Mouse (Mus musculus) neutrophil, adult 5-6 weeks (primary cell): ENCODE data around the gene Mutyh. TPM values are rescaled to one million over a fixed set of nuclear protein-coding genes. Genes with fewer than 3 reads are reported as not detected.
"Not testable (repeated sequence)": the region's sequence is repeated elsewhere in the genome, so short reads cannot be mapped to it uniquely, and the experiment has no call there.

Experiments used
- ATAC-seq: fragments of 151-379, 151-347 bp; 2 replicates; pipeline ENCODE4 v1.8.0; 2017; ENCODE audit warnings: mild to moderate bottlenecking, moderate TSS enrichment; ENCODE audit not compliant: insufficient number of reproducible peaks, poor library complexity, low FRiP score, severe bottlenecking; ENCODE audit errors: extremely low read depth
- total RNA-seq: library from RNA; stranded (forward); fragments of 200-1000 nt; gene quantifications from 2 replicates; pipeline ENCODE4 v1.2.3, GENCODE M21; 2017

Mutyh gene
- total RNA-seq, 1 experiment from 2014 or later, result 8.4 TPM

DNA sequence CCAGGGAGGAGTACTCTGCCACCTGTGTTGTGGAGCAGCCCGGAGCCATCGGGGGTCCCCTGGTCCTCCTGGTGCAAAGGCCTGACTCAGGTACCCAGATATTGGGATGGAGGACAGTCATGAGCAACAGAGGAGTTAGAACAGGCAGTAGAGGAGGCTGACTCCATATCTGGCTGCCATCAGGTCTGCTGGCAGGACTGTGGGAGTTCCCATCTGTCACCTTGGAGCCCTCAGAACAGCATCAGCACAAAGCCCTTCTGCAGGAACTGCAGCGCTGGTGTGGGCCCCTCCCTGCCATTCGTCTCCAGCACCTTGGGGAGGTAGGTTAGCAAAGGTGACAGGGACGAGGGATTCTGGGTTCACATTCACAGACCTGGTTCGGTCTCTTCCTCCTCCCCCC, 10.0 kb downstream of the Mutyh start:
- ATAC-seq, result no peak

DNA sequence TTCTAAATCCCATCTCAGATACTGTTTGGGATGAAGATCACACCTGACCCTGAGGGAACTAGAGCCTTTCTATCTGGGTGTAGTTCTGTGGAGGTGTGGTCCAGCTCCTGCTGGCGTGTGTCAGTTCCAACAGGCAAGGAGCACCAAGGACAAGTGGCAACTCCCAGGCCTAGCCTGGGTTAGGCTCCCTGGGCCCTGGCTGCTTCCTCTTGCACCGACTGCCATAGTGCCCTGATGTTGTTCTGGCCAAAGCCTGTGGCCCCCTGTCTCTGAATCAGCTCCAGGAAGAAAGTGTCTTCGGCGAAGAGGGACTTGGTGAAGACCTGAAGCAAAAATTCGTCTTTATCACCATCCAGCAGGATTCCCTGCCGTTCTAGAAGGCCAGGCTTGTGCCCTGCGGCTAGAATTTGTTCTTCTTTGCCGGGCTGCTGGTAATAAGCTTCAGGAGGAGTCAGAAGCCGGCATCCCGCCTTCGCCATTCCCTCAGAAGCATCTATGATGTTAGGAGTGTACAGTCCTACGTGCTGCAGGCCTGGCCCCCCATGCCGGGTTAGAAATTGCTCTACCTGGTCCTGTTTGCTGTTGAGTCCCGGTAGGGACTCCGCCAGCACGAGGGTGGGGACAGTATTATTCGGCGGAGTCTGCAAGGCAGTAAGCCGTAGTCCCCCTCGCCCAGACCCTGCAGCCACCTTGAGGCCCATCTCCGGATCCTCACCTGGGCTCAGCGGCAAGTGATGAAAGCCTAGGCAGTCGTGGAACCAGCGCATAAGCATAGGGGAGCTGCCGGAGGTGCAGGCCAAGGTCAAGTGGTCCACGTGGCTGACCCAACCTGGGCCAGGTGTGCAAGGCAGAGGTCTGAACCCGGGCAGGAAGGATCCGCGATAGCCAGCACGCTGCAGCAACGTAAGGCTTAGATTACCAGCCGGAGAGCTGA, 12.7 kb downstream of the Mutyh start:
- no peak for ATAC-seq

DNA sequence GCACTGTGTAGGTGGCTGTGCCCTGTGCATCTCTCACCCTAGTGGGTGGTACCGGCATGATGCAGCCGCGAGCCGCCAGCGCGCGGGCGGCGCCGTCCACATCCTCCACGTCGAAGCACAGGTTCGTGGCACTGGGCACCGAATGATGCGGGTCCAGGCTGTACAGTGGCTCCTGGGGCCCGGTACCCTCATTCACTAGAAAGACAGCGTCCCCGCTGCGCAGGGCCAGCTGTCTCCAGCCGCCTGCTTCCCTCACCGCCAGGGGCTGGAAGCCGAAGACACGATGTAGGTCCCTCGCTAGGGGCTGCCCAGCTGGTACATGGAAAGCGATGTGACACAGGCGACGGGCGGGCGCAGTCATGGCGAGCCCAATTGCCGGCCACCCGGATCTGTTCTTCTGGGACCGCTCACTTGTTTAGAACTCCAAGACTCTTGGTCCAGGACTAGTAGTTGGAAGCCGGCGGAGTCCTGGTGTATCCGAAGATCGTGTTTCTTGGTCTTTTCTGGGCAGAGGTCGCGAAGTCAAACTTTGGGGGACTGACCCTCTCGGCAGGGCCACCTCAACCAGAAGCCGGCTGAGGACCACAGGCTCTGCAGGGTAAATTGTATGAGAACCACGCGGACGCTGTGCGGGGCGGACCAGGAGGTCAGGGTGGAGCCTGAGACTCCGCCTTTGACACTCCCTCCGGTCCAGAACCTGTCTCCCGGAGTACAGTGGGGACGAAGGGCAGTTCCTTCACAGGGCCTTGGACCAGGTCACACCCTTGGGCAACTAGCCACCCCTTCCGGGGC, 13.6 kb downstream of the Mutyh start:
- ATAC-seq, result peak; percentile 44; the same call in 1 of the 2 replicates

DNA sequence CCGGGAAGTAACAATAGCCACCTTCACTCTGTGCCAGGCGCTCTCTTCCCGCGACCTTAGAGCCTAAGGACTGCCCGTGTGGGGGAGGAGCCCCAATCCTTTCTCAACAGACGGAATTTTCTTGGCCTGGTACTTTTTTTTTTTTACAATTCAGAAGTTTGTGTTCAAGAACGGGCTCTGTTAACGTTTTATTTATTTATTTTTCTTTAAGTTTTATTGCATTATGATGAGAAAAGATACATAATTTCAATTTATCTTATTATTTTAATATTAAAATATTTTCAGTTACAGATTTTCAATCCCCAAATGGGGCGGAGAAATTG, 14.1 kb downstream of the Mutyh start, which contains the start of gene Hpdl:
Hpdl (minus strand) TSS at position 14 of the 323 bp plus-strand sequence.
- ATAC-seq, result no peak

DNA sequence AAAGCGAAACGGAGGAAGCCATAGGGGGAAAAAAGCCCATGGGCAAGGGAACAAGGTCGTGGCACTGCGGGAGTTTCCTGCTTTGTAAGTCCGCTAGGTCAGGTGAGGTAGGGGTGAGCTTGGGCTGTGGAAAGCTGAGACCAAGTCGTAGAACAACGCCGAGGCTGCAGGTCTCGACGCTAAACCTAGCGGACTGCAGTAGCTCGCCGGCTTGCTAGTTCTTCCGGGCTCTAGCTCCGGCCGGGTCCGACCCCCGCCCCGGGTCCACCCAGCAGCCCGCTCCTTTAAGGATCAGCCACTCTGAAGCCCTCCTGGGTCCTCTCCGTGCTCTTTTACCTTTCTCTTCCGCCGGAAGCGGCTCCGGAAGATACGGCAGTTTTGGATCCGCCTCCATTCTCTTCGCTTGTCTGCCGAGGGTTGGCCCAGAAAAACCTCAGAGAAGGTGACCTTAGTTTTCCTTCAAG, 17.1 kb downstream of the Mutyh start:
- peak; percentile 51 for ATAC-seq

DNA sequence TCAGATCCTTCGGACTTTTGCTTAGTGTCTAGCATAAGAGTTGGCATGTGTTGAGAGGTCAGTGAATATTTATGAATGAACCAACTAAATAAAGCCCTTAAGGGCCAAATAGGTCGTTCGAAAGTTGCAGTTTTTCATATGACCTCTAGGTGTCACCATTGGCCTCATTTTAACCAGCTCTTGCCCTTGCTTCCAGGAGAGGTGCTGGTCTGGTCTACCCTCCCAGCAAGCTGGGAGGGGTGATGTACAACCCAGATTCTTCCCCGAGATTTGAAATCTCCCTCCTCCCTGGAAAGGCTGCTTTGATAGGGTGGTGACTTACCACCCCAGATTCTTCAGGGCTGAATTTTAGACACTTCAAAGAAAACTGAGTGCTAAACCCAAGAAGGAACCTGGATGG, 20.3 kb downstream of the Mutyh start:
- ATAC-seq, result peak; percentile 75

DNA sequence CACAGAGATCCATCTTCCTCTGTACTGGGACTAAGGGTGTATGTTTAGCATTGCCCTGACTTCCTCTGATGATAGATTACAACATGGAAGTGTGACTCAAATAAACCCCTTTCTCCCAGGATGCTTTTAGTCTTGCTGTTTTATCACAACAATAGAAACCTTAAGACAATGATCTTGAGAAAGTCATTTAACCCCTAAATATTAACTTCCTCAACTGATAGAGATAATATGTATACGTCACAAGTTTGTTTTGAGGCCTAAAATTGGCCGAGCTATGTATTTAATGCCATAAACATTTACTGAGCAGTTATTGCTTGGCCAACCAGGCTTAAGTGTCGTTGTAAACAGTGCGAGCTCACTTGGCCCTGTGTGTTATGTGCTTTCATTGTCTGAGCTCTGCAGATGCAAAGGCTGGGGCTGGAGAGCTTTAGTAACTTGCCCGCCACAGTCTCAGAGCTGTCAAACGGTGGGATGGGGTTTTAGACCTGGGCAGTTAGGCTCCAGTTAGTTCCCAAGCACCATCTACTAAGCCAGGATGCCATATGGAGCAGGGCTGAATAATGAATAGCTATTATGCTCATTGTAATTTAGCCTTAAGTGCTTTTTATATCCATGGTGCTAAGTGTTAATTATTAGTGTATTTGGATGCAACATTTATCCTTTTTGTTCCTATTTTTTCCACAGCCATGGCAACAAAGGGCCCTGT, 22.0 kb downstream of the Mutyh start:
- no peak for ATAC-seq

DNA sequence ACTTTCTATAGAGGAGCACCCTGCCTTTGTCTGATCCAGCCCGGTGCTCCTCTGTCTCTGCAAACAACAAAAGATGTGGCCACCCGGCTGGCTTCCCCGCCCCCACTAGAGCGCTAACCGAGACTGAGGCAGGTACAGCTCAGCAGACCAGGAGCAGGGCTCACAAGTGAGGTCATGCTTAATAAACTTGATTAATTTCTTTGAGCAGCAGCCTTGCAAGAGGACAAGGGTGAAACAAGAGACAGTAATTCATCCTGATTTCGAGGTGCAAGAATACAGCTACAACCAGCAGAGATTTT, 22.5 kb downstream of the Mutyh start:
- no peak for ATAC-seq

DNA sequence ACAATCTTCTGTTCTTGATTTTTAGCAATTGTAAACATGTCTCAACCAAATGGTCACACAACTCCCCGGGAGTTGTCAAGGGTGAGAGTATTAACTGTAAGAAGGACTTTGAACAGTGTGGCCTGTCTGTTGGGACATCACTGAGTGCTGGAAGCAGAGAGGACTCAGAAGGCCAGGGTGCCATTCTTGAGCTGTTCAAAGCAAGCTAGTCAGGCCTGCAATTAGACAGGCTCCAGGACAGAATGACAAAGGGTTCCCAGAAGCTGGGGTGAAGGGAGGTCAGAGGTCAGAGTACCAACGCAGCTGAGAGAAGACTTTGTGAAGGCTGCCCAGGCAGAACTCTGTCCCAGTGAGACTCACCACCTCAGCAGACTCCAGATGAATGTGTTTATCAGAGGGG, 31.5 kb downstream of the Mutyh start:
- no peak for ATAC-seq

DNA sequence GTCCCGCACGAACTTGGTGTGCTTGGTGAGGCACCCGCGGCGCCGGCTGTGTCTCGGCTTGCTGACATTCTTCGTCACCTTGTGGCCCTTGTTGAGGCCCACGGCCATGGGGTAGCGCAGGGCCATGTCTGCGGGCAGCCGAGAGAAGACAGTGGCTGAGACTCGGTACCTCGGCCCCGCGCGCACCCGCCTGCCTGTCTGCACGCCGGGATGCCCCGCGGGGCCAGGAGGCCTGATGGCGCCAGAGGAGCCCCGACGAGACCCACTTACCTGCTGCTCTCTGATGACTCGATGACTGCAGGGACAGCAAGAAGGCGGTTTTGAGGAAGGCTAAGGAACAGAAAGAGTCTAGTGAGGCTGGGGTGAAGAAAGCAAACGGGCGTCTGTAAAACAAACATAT, 32.6 kb downstream of the Mutyh start:
- not testable (repeated sequence) for ATAC-seq

DNA sequence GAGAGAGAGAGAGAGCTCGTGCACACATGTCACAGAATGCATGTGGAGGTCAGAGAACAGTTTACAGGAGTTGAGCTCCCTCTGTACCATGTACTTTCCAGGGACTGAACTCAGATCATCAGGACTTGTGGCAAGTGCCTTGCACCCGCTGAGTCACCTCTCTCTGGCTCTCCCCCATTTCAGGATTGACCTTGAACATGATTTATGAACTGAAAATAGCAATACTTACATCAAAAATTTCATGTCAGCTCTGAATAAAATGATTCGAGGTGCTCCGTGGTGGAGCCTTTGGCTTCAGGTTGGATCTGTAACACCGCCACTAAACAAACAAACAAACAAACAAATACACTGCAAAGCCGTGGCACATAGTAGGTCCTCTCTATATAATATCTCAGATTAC, 33.3 kb downstream of the Mutyh start:
- no peak for ATAC-seq

DNA sequence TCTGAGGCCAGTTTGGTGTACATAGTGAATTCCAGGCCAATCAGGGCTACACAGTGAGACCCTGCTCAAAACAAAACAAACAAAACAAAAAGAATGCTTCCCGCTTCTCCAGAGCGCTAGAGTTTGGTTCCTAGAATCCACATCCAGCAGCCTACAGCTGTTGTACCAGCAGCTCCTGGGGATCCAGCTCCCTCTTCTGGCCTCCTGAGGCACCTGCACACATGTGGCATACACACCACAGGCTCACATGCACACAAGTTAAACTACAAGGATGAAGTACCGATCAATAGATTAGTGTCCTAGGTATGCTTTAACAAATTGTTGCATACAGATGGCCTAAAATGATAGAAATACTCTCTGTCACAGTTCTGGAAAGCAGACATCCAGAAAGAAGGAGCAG, 36.8 kb downstream of the Mutyh start:
- no peak for ATAC-seq

DNA sequence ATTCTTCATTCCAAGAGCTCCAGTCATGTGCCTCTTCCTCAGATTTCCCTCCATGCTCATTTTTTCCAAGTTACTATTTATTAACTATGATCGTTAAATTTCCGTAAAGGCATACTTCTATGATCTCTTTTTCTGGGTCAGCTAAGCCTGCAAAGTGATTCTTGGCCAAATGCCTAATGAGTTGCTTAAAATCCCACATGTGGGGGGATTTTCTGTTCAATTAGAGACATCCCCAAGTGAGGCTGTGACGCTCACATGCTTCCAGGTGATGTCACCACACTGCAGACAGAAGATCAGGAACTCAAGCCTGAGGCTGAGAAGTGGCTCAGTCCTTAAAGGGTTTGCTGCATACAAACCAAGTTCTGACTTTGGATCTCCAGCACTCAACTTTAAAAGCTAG, 42.4 kb downstream of the Mutyh start:
- no peak for ATAC-seq

DNA sequence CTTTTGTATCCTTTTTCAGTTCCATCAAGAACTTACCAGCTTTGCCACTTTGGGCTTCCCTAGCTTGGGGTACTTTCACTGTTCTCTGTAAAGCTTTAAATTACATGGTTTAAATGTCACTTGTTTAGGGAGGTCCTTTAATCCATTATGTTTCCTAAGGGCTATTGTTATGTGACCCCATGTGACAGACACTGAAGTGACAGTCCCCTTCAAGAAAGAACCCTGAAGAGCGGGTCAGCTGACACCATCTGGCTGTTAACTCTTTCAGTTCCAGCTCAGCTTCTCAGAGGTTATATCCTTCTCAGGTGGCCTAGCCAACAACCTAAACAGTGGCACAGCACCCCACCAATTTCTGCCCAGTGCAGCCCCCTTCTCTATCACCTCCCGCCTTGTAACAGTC, 46.8 kb downstream of the Mutyh start:
- ATAC-seq, result no peak

DNA sequence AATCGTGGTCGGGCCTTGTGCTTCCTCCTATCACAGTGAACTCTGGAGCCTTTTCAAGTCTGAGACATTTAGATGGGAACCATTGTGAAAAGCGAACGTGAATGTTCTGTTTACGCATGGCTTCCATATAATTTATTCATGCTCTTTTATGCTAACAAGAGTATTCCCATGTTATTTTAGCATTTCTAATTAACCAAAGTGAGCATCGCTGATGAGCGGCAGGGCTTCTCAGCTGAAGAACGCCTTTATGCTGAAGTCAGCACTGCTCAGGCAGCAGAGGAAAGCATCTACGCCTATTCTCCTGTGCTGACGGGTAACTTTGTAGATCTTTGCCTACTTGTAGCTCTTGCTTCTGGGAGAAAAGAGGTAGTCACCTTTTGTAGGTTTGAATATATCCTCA, 49.7 kb downstream of the Mutyh start:
- ATAC-seq, result no peak

DNA sequence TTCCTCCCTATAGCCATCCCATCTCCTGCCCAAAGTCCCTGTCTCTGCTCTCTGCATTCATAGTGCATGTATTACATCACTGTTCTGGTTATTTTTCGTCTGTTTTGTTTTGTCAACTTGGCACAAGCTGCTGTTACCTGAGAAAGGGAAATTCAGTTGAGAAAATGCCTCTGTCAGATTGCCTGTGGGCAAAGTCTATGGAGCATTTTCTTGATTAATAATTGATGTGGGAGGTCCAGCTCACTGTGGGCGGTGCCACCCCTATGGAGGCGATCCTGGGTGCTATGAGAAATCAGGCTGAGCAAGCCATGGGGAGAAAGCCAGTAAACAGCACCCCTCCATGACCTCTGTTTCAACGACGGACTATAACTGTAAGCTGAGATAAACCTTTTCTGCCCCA, 52.2 kb downstream of the Mutyh start:
- ATAC-seq, result no peak

DNA sequence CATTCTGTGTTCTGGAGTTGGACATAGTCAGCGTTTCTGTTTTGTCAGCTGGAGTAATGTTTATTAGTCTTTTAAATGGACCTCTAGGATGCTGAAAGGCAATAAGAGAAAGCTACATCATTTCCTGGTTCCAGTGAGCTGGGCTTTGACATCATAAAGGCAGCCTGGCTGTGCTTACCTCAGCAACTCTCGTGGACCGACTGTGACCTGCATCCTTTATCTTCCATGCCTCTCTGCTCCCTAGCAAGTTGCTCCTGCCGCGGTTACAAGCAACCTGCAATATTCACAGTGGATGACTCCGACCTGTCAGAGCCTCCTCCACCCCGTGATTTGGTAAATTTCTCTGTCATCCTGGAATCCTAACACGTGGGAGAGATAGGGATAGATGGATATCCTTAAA, 54.5 kb downstream of the Mutyh start:
- no peak for ATAC-seq
